Mouse (Mus musculus): ENCODE results near the gene Neu1. TPM values are rescaled to one million over a fixed set of nuclear protein-coding genes. Genes with fewer than 3 reads are reported as not detected.
"Not testable (repeated sequence)": the region's sequence is repeated elsewhere in the genome, so short reads cannot be mapped to it uniquely, and the experiment has no call there.

The Neu1 gene
- total RNA-seq, 1 experiment from 2014 or later: 39.9 TPM

DNA sequence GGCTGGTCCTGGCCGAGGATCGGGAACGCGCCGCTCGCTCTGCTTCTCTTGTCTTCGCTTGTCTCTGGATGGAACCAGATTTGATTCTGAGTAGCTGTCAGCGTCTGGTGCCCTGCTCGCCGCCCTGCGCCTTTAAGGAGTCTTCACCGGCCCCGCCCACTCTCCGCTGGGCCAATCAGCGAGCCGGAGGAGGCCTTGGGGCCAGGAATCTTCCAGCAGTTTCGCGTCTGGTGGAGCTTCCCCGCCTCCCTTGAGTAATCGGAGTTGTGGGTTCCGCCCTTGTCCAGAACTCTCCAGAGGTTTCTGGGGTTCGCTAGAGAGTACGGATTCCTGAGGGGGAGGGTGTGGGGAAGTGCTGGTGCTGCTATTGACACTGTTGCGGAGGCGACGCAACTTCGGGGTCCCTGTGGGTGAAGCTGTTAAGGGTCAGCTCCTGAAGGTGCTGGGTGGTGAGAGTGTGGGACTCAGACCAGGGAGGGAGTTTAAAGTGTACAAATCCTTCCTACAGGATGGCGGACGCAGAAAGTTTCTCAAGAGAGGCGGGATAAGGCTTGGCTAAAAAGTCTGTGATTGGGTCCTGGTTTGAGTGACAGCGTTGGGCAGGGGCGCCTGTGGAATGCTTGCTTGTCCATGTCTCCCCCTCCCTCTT is 28.2 kb downstream of the Neu1 start, which contains the start of gene Hspa1b:
Gene Hspa1b (minus strand): TSS at position 109 of the 649 bp plus-strand sequence.
- ATAC-seq (replicated peaks; ENCODE audit: insufficient number of reproducible peaks, low FRiP score, low TSS enrichment, poor library complexity, severe bottlenecking): peak; percentile 98

DNA sequence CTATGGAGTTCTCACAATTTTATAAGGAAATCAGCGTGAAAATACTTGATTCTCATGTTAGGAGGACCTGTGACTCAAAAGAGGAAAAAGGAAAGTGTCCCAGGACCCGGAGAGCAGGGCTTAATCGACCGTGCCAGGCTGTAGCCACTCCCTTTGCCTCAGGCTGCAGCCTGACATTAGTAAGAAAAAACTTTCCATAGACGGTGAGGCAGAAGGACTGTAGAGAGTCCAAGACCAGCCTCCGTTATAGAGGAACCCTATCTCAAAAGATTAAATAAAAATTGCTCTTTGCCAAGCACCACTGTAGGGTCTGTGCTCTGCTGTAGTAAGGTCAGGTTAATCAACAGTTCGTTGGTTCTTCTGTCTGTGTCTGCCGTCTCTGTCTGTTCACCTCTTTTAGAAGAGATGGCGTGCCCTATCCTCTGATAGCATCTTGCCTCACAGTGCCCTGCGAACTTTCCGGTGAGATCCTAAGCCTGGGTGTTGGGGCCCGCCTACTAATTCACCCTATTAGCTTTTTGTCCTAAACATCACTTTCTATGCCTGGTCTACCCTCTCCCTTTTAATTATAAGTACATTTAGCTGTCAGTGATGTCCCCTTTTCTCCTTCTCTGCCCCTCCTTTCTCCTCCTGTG is 28.9 kb downstream of the Neu1 start:
- ATAC-seq (replicated peaks; ENCODE audit: insufficient number of reproducible peaks, low FRiP score, low TSS enrichment, poor library complexity, severe bottlenecking): no peak

DNA sequence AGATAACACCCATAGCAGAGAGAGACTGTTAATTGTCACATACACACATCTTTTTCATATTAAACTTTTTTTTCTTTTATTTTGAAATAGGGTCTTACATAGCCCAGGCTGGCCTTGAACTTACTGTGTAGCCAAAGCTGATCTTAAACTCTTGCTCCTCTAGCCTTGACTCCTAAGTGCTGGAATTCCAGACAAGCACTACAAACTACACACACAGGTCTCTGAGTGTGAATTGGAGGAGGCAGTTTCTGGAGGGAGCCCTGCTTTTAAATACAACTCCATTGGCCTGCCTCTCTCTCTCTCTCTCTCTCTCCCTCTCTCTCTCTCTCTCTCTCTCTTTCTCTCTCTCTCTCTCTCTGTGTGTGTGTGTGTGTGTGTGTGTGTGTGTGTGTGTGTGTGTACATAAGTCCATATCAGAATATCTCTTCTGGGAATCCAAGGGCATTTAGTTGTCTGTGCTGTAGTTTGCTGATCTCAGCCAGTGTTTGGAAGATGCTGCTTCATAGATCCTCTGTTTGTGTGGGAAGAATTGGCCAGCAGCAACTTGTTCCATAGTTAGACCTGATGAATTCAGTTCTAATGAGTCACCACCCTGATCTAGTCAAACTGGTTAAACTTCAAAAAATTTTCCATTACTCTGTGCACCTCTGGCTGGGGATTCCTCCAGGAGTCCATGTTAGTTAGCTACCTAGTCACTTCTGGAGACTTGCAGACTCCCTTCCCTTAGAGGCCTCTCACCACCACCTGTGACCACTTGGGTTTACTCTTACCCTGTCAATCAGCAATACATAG is 29.8 kb downstream of the Neu1 start:
- no peak for ATAC-seq (replicated peaks; ENCODE audit: insufficient number of reproducible peaks, low FRiP score, low TSS enrichment, poor library complexity, severe bottlenecking)

DNA sequence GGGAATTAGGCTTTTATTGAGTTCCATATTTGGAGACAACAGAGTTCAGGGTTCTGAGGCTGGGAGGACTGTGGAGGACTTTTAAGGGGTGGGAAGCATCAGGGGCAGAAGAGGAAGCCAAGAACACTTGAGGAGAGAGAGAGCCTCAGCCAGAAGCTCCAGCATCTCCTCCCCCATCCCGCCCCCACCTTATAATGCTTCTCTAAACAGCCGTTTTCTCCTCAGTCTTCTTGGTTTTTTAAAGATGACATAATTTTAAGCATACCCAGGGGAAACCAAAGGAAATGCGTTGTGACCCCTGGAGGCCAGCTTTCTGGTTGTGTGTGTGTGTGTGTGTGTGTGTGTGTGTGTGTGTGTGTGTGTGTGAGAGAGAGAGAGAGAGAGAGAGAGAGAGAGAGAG is 31.1 kb downstream of the Neu1 start:
- no peak for ATAC-seq (replicated peaks; ENCODE audit: insufficient number of reproducible peaks, low FRiP score, low TSS enrichment, poor library complexity, severe bottlenecking)

DNA sequence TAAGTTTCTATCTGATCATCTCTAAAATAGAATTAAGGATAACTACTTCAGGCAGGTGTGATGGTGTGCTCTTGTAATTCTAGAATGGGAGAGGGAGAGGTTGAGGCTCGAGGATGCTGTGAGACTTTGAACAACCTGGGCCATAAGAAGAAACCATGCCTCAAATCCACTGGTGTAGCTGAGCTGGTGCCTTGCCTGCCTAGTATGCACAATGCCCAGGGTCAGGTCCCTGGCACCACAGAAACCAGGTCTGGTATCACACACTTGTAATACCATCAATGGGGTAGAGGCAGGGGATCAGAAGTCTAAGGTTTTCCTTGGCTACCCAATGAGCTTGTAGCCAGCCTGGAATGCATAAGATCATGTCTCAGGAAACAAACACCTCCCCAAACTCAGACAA is 31.8 kb downstream of the Neu1 start:
- no peak for ATAC-seq (replicated peaks; ENCODE audit: insufficient number of reproducible peaks, low FRiP score, low TSS enrichment, poor library complexity, severe bottlenecking)

DNA sequence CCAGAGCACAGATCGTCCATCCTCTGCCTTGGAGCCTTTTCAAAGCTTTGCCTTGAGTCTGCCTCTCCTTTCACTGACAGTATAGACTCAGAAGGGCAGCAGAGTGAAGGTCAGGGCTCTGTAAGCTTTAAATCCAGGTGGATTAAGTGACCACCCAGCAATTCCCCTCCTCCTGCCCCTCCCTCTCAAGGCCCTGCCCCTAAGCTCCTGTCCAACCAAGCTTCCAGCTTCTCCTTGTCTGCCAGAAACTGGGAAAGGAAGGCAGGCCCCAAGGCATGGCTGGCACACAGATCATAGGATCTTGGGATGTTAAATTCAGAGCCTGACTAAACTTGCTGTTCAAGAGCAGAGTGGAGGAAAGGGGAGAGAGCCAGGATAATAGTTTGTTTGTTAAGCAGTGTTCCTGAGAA is 33.6 kb downstream of the Neu1 start:
- no peak for ATAC-seq (replicated peaks; ENCODE audit: insufficient number of reproducible peaks, low FRiP score, low TSS enrichment, poor library complexity, severe bottlenecking)

DNA sequence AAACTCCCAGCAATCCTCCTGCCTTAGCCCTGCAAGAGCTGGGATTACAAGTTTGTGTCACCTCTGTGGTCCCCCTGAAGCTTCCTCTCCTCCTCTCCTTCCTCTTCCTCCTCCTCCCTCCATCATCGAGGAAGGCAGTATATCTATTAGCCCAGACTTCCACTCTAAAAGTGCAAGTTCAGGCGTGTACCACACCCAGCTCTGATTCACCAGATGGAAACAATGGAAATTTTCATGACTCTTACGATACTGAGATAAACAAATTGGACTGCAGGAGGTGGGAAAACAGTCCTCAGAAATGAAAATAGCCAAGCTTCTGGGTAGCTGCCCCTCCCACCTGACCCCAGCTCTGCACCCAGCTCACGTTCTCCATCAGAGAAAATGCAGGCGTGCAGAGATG is 34.6 kb downstream of the Neu1 start:
- no peak for ATAC-seq (replicated peaks; ENCODE audit: insufficient number of reproducible peaks, low FRiP score, low TSS enrichment, poor library complexity, severe bottlenecking)

DNA sequence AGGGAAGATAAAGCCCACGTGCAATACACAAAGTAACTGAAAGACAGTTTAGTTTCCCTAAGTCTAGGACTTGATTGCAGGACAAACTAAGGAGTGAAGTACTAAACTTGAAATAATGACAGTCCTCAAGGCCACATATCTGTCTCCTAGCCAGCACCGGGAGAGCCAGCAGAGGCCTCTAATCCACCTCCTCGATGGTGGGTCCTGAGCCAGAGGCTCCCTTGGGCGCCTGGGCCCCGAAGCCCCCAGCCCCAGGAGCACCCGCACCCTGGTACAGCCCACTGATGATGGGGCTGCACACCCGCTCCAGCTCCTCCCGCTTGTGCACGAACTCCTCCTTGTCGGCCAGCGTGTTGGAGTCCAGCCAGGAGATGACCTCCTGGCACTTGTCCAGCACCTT is 38.8 kb downstream of the Neu1 start, which contains the start of gene Gm20481:
Gene Gm20481 (plus strand): TSS at position 91 of the 400 bp plus-strand sequence.
- not testable (repeated sequence) for ATAC-seq (replicated peaks; ENCODE audit: insufficient number of reproducible peaks, low FRiP score, low TSS enrichment, poor library complexity, severe bottlenecking)

DNA sequence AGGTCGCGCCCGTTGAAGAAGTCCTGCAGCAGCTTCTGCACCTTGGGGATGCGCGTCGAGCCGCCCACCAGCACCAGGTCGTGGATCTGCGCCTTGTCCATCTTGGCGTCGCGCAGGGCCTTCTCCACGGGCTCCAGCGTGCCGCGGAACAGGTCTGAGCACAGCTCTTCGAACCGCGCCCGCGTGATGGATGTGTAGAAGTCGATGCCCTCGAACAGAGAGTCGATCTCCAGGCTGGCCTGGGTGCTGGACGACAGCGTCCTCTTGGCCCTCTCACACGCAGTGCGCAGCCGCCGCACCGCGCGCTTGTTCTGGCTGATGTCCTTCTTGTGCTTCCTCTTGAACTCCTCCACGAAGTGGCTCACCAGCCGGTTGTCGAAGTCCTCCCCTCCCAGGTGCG is 39.8 kb downstream of the Neu1 start:
- not testable (repeated sequence) for ATAC-seq (replicated peaks; ENCODE audit: insufficient number of reproducible peaks, low FRiP score, low TSS enrichment, poor library complexity, severe bottlenecking)

DNA sequence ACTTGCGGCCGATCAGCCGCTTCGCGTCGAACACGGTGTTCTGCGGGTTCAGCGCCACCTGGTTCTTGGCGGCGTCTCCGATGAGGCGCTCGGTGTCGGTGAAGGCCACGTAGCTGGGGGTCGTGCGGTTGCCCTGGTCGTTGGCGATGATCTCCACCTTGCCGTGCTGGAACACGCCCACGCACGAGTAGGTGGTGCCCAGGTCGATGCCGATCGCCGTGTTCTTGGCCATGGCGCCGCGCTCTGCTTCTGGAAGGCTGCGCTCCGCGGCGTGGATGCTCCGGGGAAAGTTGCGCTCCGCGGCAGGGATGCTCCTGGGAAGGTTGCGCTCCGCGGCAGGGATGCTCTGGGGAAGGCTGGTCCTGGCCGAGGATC is 40.6 kb downstream of the Neu1 start:
- ATAC-seq (replicated peaks; ENCODE audit: insufficient number of reproducible peaks, low FRiP score, low TSS enrichment, poor library complexity, severe bottlenecking): not testable (repeated sequence)

DNA sequence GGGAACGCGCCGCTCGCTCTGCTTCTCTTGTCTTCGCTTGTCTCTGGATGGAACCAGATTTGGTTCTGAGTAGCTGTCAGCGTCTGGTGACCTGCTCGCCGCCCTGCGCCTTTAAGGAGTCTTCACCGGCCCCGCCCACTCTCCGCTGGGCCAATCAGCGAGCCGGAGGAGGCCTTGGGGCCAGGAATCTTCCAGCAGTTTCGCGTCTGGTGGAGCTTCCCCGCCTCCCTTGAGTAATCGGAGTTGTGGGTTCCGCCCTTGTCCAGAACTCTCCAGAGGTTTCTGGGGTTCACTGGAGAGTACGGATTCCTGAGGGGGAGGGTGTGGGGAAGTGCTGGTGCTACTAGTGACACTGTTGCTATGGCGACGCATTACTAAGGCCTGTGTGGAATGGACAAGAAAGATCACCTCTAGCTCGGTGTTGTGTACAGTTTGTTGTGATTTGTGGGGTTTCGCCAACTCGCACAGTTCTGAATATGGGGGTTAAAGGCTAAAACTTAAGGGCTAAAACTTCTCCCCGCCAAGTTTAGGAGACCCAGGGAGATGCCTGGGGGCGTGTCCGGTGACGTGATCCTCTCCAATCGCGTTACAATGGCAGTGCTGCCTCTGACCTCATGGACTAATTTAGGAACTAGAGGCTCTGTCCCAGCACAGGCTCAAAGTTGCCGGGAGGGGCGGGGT is 41.2 kb downstream of the Neu1 start, which contains the start of the genes Hspa1a and Hspa1l:
Gene Hspa1a (minus strand): TSS at position 88 of the 681 bp plus-strand sequence.
Gene Hspa1l (plus strand): TSS at position 635 of the 681 bp plus-strand sequence.
- peak; percentile 96 for ATAC-seq (replicated peaks; ENCODE audit: insufficient number of reproducible peaks, low FRiP score, low TSS enrichment, poor library complexity, severe bottlenecking)

DNA sequence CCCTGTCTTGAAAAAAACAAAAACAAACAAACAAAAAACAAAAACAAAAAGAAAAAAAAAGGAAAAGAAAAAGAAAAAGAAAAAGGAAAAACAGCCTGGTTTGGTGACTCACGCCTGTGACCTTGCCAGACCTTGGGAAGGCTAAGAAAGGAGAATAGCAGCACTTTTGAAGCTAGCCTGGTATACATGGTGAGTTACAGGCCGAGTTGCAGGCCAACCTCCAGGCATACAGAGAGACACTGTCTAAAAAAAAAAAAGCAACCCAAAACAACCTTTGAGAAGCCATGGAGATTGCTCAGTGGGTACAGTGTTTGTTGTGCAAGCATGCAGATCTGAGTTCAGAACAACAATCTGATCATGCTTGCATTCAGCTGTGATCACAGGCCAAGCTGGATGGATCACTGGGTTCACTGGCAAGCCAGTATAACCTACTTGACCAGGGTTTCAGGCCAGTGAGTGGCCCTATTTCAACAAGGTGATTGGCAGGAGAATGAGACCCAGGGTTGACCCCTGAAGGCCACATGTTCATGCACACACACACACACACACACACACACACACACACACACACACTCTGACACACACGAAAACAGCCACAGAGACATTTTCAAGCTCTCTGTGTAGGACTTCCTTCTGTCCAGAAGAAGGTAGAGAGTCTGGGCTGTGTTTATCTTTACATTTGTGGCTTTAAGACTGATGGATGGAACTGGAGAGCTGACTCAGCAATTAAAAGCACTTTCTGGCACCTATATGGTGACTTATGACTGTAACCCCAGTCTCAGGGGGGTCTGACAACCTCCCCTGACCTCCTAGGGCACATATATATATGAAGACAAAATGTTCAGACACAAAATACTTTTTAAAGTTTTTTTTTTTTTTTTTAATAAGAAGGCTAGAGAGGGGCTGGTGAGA is 44.8 kb downstream of the Neu1 start:
- ATAC-seq (replicated peaks; ENCODE audit: insufficient number of reproducible peaks, low FRiP score, low TSS enrichment, poor library complexity, severe bottlenecking): no peak

DNA sequence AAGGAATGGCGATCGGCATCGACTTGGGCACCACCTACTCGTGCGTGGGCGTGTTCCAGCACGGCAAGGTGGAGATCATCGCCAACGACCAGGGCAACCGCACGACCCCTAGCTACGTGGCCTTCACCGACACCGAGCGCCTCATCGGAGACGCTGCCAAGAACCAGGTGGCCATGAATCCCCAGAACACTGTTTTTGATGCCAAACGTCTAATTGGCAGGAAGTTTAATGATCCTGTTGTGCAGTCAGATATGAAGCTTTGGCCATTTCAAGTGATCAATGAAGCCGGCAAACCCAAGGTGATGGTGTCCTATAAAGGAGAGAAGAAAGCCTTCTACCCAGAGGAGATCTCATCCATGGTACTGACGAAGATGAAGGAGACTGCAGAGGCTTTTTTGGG is 45.9 kb downstream of the Neu1 start:
- no peak for ATAC-seq (replicated peaks; ENCODE audit: insufficient number of reproducible peaks, low FRiP score, low TSS enrichment, poor library complexity, severe bottlenecking)

DNA sequence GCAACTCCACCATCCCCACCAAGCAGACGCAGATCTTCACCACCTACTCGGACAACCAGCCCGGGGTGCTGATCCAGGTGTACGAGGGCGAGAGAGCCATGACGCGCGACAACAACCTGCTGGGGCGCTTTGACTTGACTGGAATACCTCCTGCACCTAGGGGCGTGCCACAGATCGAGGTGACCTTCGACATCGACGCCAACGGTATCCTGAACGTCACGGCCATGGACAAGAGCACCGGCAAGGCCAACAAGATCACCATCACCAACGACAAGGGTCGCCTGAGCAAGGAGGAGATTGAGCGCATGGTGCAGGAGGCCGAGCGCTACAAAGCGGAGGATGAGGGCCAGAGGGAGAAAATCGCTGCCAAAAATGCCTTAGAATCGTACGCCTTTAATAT is 47.2 kb downstream of the Neu1 start:
- ATAC-seq (replicated peaks; ENCODE audit: insufficient number of reproducible peaks, low FRiP score, low TSS enrichment, poor library complexity, severe bottlenecking): no peak

DNA sequence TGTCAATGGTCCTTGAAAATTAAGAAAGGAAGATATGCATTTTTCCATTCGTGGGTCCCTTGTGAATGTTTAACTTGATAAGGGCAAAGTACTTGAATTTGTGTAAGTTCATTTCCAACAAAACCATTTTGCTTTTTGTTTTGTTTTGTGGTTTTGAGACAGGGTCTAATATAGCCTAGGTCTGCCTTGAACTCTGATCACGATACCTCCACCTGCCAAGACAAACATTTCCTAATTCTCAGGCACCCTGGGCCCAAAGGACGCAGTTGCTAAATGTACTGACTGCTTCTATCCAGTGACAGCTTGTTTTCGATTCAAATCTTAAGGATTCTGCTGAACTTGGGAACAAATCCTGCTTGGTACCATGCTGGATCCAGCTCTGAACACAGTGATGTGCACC is 48.6 kb downstream of the Neu1 start:
- no peak for ATAC-seq (replicated peaks; ENCODE audit: insufficient number of reproducible peaks, low FRiP score, low TSS enrichment, poor library complexity, severe bottlenecking)

DNA sequence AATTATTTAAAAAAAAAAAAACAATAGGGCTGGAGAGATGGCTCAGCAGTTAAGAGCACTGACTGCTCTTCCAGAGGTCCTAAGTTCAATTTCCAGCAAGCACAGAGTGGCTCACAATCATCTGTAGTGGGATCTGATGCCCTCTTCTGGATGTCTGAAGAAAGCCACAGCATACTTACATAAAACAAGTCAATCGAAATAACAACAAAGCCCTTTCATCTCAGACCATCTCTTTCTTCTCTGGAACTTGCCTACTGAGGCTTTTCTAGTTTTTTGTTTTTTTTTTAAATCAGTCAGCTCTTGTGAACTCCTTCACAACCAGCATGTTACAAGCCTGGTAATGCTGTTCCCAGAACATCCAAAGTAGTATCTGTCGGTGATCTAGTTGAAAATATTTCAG is 49.6 kb downstream of the Neu1 start:
- no peak for ATAC-seq (replicated peaks; ENCODE audit: insufficient number of reproducible peaks, low FRiP score, low TSS enrichment, poor library complexity, severe bottlenecking)

DNA sequence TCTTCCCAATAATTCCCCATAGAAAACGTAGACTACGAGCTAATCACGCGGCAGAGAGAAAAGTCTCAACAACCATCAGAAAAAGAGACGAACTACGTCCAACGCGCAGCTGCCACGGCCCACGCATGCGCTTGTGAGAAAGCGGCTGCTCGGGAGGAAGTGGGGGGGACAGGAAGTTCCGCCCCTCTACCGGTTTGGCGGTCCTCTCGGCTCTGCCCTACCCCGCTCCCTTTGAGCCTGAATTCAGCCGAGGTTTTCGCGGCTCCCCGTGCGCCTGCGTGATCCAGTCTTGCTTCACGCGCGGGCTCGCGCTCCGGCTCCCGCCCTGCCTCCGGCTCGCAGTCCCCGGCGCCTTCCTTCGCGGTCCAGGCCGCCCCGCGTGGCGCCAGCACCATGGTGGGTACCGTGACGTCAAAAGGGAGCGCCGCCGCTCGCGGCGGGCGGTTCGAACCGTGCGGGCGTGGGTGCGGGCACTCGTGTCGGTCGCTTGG is 50.7 kb downstream of the Neu1 start, which contains the start of gene Lsm2:
Gene Lsm2 (plus strand): TSS at position 173 of the 491 bp plus-strand sequence.
- ATAC-seq (replicated peaks; ENCODE audit: insufficient number of reproducible peaks, low FRiP score, low TSS enrichment, poor library complexity, severe bottlenecking): peak; percentile 93

DNA sequence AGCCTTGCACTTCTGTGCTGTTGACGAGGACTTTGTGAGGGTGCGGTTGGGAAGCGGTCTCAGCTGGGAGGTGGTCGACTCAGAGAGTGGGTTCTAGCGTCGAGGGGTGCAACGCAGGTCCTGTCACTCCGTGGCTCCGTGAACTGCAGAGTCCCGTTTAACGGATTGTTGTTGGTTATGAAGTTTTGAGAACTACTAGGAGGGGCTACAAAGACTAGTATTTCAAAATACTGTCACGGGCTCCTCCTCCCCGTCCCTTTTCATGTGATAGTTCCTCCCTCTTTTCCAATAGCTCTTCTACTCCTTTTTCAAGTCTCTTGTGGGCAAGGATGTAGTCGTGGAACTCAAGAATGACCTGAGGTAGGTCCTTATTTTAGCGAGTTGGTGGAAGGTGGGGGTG is 51.3 kb downstream of the Neu1 start:
- ATAC-seq (replicated peaks; ENCODE audit: insufficient number of reproducible peaks, low FRiP score, low TSS enrichment, poor library complexity, severe bottlenecking): peak; percentile 37
